Mouse (Mus musculus) neural tube, embryonic 13.5 days (tissue): ENCODE data around the gene Gm26566. TPM values are rescaled to one million over a fixed set of nuclear protein-coding genes. Genes with fewer than 3 reads are reported as not detected.
A peak's percentile ranks its signal among the peaks of the same experiment; 100 is the strongest.

Experiments used
- ATAC-seq: fragments of 200-750 bp; cut with Nextera tagmentation; 2 replicates; pipeline ENCODE4 v1.8.0; 2017; ENCODE audit warnings: low read depth, mild to moderate bottlenecking, moderate TSS enrichment, moderate library complexity
- H3K27ac ChIP-seq: fragments of 300-500 bp; sonication (generic); replicated peaks from 2 replicates; pipeline ENCODE4 v1.5.1; 2015; ENCODE audit warnings: moderate library complexity, mild to moderate bottlenecking, inconsistent platforms
- H3K27me3 ChIP-seq: fragments of 300-500 bp; sonication (generic); 2 replicates; pipeline ENCODE4 v1.6.1; 2015; ENCODE audit warnings: mild to moderate bottlenecking, inconsistent platforms
- H3K36me3 ChIP-seq: fragments of 300-500 bp; sonication (generic); 2 replicates; pipeline ENCODE4 v1.6.1; 2015; ENCODE audit warnings: mild to moderate bottlenecking, inconsistent platforms
- H3K4me1 ChIP-seq: fragments of 300-500 bp; sonication (generic); replicated peaks from 2 replicates; pipeline ENCODE4 v1.6.1; 2015; ENCODE audit warnings: inconsistent platforms
- H3K4me2 ChIP-seq: fragments of 300-500 bp; sonication (generic); 2 replicates; pipeline ENCODE4 v1.6.1; 2015; ENCODE audit warnings: inconsistent platforms, mild to moderate bottlenecking, moderate library complexity
- H3K4me3 ChIP-seq: fragments of 300-500 bp; sonication (generic); 2 replicates; pipeline ENCODE4 v1.5.1; 2015; ENCODE audit warnings: mild to moderate bottlenecking, inconsistent platforms
- H3K9ac ChIP-seq: fragments of 300-500 bp; sonication (generic); 2 replicates; pipeline ENCODE4 v1.6.1; 2015; ENCODE audit warnings: moderate library complexity, mild to moderate bottlenecking, inconsistent platforms
- H3K9me3 ChIP-seq: fragments of 300-500 bp; sonication (generic); 2 replicates; pipeline ENCODE4 v1.6.1; 2016; ENCODE audit warnings: inconsistent platforms
- WGBS: fragments of 180-500 bp; shearing (Covaris S2); methylation state at CpG from one replicate; pipeline ENCODE4 v1.1.7; 2015; 5-methylcytosine and 5-hydroxymethylcytosine counted together
- polyA plus RNA-seq: library from polyadenylated mRNA; unstranded; fragments of >200 nt; fragmentation: Nextera tagmentation; extraction: Ambion mirVana; gene quantifications from 2 replicates; pipeline ENCODE4 v1.2.1, GENCODE M21; 2015

Gm26566 gene
- polyA plus RNA-seq = 1.3 and 1.5 TPM in 2 replicates

DNA sequence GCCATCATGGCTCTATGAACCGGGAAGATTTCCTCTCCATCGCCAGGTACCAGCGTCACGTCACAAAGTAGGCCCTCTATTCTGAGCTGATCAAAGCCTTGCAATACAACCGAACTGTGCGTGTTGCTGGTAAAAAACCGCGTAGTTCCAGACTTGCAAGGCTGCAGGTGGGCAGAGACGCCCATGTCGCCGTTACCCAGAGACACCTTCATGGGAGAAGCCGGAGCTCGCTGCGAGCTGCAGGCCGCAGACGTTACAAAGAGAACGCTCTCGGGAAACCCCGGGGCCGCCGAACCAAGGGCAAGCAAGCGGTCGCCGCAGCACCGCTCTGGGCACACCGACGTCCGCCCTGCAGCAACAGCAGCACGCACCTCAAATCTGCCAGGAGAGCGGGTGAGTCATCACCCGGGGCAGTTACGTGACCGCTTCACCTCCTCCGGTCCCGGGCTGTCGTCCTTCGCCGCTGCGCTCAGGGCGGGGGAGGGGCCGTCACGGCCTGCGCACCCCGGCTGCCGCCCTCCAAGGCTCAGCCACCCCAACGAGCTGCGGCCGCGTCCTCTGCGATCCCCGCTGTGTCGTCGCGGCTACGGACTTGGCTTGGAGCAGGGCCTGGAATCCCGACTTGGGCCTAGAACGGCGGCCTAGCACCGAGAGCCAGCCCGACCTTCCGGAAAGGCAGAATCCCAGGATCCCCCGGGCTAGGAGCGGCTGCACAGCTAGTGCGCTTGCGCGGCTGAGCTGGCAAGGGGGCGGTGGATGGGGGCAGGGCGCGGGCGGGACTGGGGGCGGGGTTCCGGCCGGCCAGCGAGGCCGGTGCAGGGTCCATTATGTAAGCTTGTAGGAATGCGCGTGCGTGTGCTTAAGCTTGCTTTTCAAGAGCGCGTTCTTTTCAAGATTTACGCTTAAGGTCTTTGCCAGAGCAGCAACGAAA lies at the start of gene Gm26566, which contains the start of gene Klhl9:
Gene Gm26566, plus strand, starts transcription at position 15 of the 931 bp plus-strand sequence.
Gene Klhl9, minus strand, starts transcription at position 675 of the 931 bp plus-strand sequence.
- Histone ChIP-seq H3K4me1 (peaks cover 35% of the 10 kb centered on the region), H3K9me3 (no peaks in the 10 kb centered on the region), H3K36me3 (peaks cover 13% of the 10 kb centered on the region), H3K9ac (peak within 1 kb of the TSS; percentile 97), H3K4me3 (peak within 1 kb of the TSS; percentile 76), H3K4me2 (peak within 1 kb of the TSS; percentile 88), H3K27me3 (no peaks in the 10 kb centered on the region), H3K27ac (peak within 1 kb of the TSS; percentile 97)
- peak; percentile 97 for ATAC-seq
- WGBS = under 1% methylated on average over 82 of the region's 82 CpGs

DNA sequence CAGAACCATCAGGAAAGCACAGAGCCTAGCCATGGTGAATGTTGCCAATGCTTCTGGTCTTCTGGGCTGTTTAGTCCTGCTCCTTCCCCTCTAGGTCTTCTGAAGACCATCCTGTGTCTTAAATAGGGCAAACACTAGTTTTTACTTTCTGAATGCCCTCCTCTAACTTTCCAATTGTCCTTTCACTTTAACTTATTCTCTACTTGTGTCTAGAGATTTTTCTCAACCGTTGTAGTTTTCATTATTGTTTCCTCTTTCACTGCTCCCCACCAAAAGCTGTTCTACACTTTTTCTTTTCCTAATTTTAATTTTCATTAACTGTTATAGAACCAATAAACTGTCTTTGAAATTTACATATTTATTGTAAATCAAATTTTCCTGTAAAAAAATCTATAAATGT lies 44.8 kb upstream of the Gm26566 start, which contains the start of gene Ifna16:
Gene Ifna16, minus strand, starts transcription at position 101 of the 400 bp plus-strand sequence.
- Histone ChIP-seq H3K27me3 (no peaks in the 10 kb centered on the region), H3K9ac (no peak within 1 kb of the TSS), H3K9me3 (no peaks in the 10 kb centered on the region), H3K4me1 (no peaks in the 10 kb centered on the region), H3K36me3 (no peaks in the 10 kb centered on the region), H3K27ac (no peak within 1 kb of the TSS), H3K4me3 (no peak within 1 kb of the TSS), H3K4me2 (no peak within 1 kb of the TSS)
- no peak for ATAC-seq
- WGBS = 88% methylated on average over 1 of the region's 1 CpGs

DNA sequence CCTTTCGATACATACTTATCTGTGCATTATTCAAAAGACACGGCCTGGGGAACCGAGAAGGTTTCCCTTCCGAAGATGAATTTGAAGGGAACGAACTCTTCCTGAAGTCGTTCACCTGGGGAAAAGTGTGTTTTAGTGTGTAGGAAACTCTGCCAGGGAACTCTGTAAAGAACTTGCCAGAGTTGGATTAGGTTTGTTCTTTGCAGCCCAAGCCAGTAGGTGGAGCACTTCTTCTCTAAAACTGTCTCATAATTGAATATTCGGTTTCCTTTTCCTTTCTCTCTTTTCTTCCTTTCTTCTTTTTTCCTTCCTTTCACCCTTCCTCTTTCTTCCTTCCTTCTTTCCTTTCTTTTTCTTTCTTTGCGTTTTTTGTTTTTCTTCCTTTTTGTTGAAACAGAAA lies 41.2 kb upstream of the Gm26566 start:
- ATAC-seq = no peak
- Histone ChIP-seq H3K4me2 (no peak overlapping the region), H3K4me3 (no peak overlapping the region), H3K27ac (no peak overlapping the region), H3K27me3 (no peaks in the 10 kb centered on the region), H3K36me3 (no peaks in the 10 kb centered on the region), H3K9me3 (no peaks in the 10 kb centered on the region), H3K4me1 (no peaks in the 10 kb centered on the region), H3K9ac (no peak overlapping the region)
- WGBS = 54% methylated on average over 8 of the region's 8 CpGs

DNA sequence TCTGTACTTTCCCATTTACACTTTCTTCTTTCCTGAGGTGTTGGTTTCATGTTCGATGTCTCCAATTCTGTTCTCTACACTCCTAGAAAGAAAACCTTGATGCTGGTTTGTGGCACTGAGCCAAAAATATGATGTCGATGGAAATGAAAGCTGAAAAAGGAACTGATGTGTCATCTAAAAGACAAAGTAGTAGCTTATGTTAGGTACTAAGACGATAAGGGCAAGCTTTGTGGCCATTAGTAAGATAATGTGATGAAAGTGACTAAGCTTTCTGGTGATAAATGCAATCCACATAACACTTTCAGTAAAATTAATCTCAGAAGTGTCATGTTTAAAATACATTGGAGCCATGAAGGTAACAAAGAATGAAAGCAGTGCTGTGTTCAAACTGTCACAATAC lies 40.3 kb upstream of the Gm26566 start:
- H3K4me3 ChIP-seq = no peak overlapping the region
- H3K27me3 ChIP-seq = no peaks in the 10 kb centered on the region
- no peaks in the 10 kb centered on the region for H3K36me3 ChIP-seq
- no peaks in the 10 kb centered on the region for H3K4me1 ChIP-seq
- H3K9ac ChIP-seq = no peak overlapping the region
- no peaks in the 10 kb centered on the region for H3K9me3 ChIP-seq
- H3K27ac ChIP-seq = no peak overlapping the region
- no peak for ATAC-seq
- WGBS = 78% methylated on average over 3 of the region's 3 CpGs
- no peak overlapping the region for H3K4me2 ChIP-seq

DNA sequence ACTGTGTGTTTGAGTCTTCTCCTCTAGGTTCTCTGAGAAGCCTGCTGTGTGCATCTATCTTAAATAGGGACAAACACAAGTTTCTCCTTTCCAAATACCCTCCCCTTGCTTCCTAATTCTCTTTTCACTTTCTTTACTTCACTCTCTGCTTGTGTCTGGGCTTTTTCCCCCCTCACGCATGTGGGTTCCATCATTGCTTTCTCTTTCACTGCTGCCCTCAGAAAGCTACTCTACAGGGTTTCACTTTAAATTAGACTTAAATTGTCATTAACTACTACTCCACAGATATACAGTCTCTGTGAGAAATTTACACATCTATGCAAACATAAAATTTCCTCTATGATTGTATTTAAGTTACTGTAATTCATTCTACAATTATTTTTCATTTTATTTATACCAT lies 37.8 kb upstream of the Gm26566 start, which contains the start of gene Ifna2:
Gene Ifna2, minus strand, starts transcription at position 101 of the 400 bp plus-strand sequence.
- no peak for ATAC-seq
- H3K4me1 ChIP-seq = no peaks in the 10 kb centered on the region
- no peaks in the 10 kb centered on the region for H3K27me3 ChIP-seq
- H3K9me3 ChIP-seq = no peaks in the 10 kb centered on the region
- 94% methylated on average over 1 of the region's 1 CpGs for WGBS
- H3K36me3 ChIP-seq = no peaks in the 10 kb centered on the region
- no peak within 1 kb of the TSS for H3K4me3 ChIP-seq
- no peak within 1 kb of the TSS for H3K4me2 ChIP-seq
- no peak within 1 kb of the TSS for H3K9ac ChIP-seq
- H3K27ac ChIP-seq = no peak within 1 kb of the TSS

DNA sequence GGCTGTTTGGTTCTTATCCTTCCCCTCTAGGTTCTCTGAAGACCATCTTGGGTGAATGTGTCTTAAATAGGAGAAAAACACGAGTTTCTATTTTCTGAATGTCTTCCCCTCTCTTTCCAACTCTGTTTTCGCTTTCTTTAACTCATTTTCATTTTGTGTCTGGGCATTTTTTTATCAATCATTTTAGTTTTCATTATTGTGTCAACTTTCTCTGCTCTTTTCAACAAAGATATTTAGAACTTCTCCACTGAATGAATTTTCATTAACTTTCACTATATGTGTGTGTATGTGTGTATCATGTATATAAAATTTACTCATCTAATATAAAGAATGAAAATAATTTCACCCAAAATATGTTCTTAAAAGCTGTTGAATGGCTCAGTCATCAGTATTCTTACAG lies 30.3 kb upstream of the Gm26566 start, which contains the start of gene Ifnab:
Gene Ifnab, minus strand, starts transcription at position 101 of the 400 bp plus-strand sequence.
- 64% methylated on average over 2 of the region's 2 CpGs for WGBS
- H3K4me3 ChIP-seq = no peak within 1 kb of the TSS
- no peaks in the 10 kb centered on the region for H3K36me3 ChIP-seq
- ATAC-seq = no peak
- 0 out of 2 replicates have a peak, but pooled peaks cover 3% of the 10 kb centered on the region for H3K27me3 ChIP-seq
- no peak within 1 kb of the TSS for H3K9ac ChIP-seq
- no peaks in the 10 kb centered on the region for H3K9me3 ChIP-seq
- no peak within 1 kb of the TSS for H3K27ac ChIP-seq
- no peak within 1 kb of the TSS for H3K4me2 ChIP-seq
- H3K4me1 ChIP-seq = no peaks in the 10 kb centered on the region

DNA sequence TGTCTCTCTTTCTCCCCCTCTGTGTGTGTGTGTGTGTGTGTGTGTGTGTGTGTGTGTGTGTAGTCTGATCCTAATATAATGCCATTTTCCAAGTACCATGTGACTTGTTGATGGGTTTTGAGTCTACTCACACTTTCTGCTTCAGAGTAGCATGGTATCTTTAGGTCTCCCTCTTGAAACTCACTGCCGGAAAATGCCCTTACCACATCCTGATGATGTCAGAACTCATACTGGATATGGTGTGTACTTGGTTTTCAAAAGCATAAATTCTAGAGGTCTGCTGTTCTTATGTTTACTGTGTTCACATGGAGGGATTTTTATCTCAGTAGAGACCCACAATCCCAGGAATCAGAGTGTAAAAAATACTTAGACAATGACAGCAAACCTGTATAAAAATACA lies 29.1 kb upstream of the Gm26566 start:
- H3K27ac ChIP-seq = no peak overlapping the region
- 88% methylated on average over 1 of the region's 1 CpGs for WGBS
- H3K9ac ChIP-seq = no peak overlapping the region

DNA sequence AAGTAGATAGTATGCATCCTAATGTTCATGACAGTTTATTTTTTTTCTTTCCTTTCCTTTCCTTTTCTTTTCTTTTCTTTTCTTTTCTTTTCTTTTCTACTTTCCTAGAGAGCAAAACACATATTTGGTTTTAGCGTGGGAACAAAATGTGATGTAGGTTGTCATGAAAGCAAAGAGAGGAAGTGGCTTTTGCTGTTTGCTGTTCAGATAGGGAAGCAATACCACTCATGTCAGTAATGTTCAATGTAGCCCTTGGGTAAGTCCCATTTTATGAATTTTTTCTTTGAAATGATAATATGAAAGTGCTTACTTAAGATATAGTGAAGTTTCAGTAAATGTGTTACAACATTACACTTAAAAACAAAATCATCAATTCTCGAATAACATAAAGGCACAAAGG lies 28.2 kb upstream of the Gm26566 start:
- no peaks in the 10 kb centered on the region for H3K9me3 ChIP-seq
- 84% methylated on average over 2 of the region's 2 CpGs for WGBS

More for the DNA sequence above, 29.1 kb upstream of the Gm26566 start:
- Histone ChIP-seq H3K4me1 (no peaks in the 10 kb centered on the region), H3K4me2 (no peak overlapping the region), H3K9me3 (no peaks in the 10 kb centered on the region), H3K36me3 (no peaks in the 10 kb centered on the region), H3K27me3 (0 out of 2 replicates have a peak, but pooled peaks cover 3% of the 10 kb centered on the region), H3K4me3 (no peak overlapping the region)
- no peak for ATAC-seq

DNA sequence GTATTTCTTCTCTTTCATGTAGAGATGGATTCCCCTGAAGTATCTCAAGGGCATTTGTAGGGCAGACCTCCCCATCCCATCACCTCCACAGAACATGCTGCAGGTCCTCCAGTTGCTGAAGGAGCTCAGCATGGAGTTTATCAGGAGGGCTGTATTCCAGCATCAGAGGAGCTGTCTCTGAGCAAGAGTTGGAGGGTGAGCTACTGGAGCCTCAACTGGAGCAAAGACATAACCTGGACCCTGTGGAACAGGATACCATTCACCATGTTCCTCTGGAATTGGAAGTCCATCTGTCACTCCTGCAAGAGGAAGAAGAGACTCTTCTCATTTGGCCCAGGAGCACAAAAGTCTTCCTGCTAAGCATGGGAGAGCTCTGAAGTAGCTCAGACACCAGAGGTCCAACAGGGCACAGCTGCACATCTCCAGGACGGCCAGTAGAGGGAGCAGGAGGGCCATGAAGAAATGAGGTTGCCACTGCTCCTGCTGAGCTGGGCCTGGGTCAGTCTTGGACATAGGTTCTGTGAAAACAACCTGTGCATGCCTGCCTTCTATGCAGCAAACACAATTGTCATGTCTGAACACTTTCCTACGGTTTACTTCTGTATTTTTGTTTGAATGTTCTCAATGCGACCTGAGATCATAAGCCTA lies 25.2 kb upstream of the Gm26566 start:
- Histone ChIP-seq H3K4me2 (no peak overlapping the region), H3K9me3 (no peaks in the 10 kb centered on the region), H3K9ac (no peak overlapping the region), H3K27ac (no peak overlapping the region), H3K36me3 (no peaks in the 10 kb centered on the region), H3K4me3 (no peak overlapping the region), H3K4me1 (no peaks in the 10 kb centered on the region), H3K27me3 (0 out of 2 replicates have a peak, but pooled peaks cover 3% of the 10 kb centered on the region)
- 27% methylated on average over 3 of the region's 3 CpGs for WGBS
- peak; percentile 74 for ATAC-seq

More for the DNA sequence above, 28.2 kb upstream of the Gm26566 start:
- Histone ChIP-seq H3K4me1 (no peaks in the 10 kb centered on the region), H3K36me3 (no peaks in the 10 kb centered on the region), H3K9ac (no peak overlapping the region), H3K27ac (no peak overlapping the region), H3K27me3 (0 out of 2 replicates have a peak, but pooled peaks cover 3% of the 10 kb centered on the region), H3K4me2 (no peak overlapping the region), H3K4me3 (no peak overlapping the region)
- ATAC-seq = no peak

DNA sequence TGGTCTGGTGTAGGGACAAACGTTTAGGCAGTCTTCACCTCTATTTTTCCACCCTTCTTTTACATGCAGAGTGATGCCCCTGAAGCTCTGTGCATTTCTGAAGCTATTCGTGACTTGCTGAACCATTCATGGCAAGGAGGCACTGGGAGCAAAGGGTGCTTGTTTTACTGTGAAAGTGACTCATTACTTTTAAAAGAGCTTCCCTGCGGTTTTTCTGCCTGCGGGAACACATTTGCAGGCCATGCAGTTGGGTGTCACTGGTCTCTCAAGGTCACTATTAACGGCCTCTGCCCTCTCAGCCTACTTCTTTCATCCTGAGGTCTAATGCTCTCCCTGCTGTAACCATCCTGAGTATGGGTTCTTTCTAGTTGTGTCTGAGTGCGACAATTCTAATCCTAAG lies 24.5 kb upstream of the Gm26566 start:
- no peak for ATAC-seq
- Histone ChIP-seq H3K9ac (no peak overlapping the region), H3K36me3 (no peaks in the 10 kb centered on the region), H3K4me3 (no peak overlapping the region), H3K4me1 (no peaks in the 10 kb centered on the region), H3K27ac (no peak overlapping the region), H3K27me3 (0 out of 2 replicates have a peak, but pooled peaks cover 3% of the 10 kb centered on the region), H3K9me3 (no peaks in the 10 kb centered on the region), H3K4me2 (no peak overlapping the region)
- WGBS = 51% methylated on average over 6 of the region's 6 CpGs

DNA sequence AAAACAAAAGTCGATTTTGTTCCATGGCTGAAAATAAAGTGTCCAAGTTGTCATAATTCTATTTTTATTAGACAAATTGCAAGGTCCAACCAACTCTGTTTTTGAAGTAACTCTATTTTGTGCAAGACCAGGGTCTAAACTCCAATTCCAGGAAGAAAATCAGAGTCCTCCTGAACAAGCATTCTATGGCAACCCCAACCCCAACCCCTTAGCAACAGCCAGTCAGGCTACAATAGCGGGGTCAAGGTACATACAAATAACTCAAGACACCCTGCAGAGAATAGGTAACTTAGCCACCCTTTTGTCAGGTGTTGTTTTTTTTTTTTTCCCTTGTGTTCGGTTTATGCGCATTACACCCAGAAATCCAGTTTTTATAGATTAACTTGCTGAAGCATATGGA lies 23.9 kb upstream of the Gm26566 start:
- H3K4me2 ChIP-seq = no peak overlapping the region
- ATAC-seq = no peak
- H3K4me1 ChIP-seq = no peaks in the 10 kb centered on the region
- no peak overlapping the region for H3K4me3 ChIP-seq
- no peaks in the 10 kb centered on the region for H3K9me3 ChIP-seq
- no peak overlapping the region for H3K9ac ChIP-seq
- H3K27ac ChIP-seq = no peak overlapping the region
- 82% methylated on average over 4 of the region's 4 CpGs for WGBS
- H3K27me3 ChIP-seq = 0 out of 2 replicates have a peak, but pooled peaks cover 3% of the 10 kb centered on the region
- no peaks in the 10 kb centered on the region for H3K36me3 ChIP-seq

DNA sequence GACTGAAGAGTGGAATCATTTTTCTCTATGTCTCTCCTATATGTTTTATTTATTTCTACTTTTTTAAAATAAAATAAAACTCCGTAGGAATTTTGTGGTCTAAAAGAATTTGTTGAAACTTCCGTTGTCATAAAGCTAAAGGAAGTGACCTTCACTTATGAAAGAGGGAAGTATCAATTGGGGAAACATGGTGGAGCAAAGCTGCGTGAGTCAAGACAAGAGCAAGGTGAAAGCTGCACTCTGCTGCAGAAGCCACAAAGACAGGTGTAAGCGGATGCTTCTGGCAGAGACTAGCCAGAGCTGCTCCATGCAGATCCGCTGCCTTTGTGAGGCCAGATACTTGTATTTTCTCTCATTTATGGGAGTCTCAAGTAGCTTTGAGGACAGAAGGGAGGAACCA lies 22.8 kb upstream of the Gm26566 start:
- Histone ChIP-seq H3K4me1 (no peaks in the 10 kb centered on the region), H3K4me3 (no peak overlapping the region), H3K4me2 (no peak overlapping the region), H3K36me3 (no peaks in the 10 kb centered on the region), H3K27ac (no peak overlapping the region), H3K9ac (no peak overlapping the region), H3K27me3 (0 out of 2 replicates have a peak, but pooled peaks cover 3% of the 10 kb centered on the region), H3K9me3 (no peaks in the 10 kb centered on the region)
- ATAC-seq = no peak
- WGBS = 89% methylated on average over 5 of the region's 5 CpGs
